Mouse (Mus musculus): Measurements from ENCODE around the gene Ankrd10.

DNA sequence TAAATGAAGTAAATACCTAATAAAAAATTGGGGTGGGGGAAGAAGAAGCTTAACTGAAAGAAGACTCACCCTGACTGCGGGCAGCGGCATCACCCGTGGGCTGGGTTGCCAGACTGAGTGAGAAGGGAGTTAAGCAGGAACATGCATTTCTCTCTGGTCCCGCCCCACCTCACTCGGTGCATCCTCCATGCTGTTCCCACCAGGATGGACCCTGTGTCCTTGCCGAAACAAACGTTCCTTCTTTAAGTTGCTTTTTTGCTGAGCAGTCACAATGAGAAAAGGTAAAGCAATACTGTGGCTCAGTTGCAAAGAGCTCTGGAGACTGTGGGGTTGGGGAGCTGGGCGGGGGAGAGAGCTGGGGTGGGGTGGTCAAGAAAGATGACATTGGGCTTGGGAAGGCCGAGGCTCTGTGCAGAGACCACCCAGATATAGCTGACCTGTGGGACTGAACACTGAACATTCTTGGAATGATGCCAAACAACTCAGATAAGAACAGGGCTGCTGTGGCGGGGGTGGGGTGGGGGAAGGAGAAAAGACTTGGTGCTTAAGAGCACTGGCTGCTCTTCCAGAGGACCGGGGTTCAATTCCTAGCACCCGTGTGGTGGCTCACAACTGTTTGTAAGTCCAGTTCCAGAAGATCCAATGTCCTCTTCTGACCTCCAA lies 42.2 kb downstream of the Ankrd10 start:
- TF ChIP-seq CTCF (IDR thresholded peaks at IDR 0.05; ENCODE audit: borderline replicate concordance, control insufficient read depth, extremely low read depth, insufficient read depth, low read length, poor library complexity) (no peak), POLR2A (IDR thresholded peaks at IDR 0.05; ENCODE audit: control insufficient read depth, extremely low read depth, insufficient read depth, low read length, poor library complexity) (no peak)

Measured in thymus, adult 2 months (tissue).